Mouse (Mus musculus): Measurements from ENCODE around the gene Trpm6.

Trpm6 gene

GRCm38 (mm10) chr19:18749598-18750339 lies at the start of gene Trpm6:
Gene Trpm6, plus strand, starts transcription at chr19:18749983.
- DNase-seq (ENCODE audit: low spot score in 2 of 2), result no peak

- no peak for DNase-seq (ENCODE audit: low spot score in 2 of 2)
Observed at GRCm38 (mm10) chr19:18708101-18708500, 41.7 kb upstream of the Trpm6 start.

DNA sequence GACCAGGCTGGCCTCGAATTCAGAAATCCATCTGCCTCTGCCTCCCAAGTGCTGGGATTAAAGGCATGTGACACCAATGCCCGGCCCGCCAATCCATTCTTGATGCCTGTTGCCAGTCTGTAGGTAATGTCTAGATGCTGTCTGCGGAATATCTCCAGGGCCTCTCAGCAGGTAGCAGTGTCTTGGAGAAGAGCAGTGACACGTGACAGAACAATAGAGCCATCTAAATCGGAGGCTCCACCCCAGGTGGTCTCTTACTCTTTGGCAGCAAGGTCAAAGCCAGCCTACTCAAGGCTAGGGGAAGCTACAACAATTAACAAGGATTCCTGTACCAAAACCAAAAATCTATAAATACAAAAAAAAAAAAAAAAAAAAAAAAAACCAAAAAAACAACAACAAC lies 38.9 kb upstream of the Trpm6 start:
- DNase-seq (ENCODE audit: low spot score in 2 of 2), result no peak

- DNase-seq (ENCODE audit: low spot score in 2 of 2), result no peak
Observed at GRCm38 (mm10) chr19:18711589-18711988, 38.2 kb upstream of the Trpm6 start.

DNA sequence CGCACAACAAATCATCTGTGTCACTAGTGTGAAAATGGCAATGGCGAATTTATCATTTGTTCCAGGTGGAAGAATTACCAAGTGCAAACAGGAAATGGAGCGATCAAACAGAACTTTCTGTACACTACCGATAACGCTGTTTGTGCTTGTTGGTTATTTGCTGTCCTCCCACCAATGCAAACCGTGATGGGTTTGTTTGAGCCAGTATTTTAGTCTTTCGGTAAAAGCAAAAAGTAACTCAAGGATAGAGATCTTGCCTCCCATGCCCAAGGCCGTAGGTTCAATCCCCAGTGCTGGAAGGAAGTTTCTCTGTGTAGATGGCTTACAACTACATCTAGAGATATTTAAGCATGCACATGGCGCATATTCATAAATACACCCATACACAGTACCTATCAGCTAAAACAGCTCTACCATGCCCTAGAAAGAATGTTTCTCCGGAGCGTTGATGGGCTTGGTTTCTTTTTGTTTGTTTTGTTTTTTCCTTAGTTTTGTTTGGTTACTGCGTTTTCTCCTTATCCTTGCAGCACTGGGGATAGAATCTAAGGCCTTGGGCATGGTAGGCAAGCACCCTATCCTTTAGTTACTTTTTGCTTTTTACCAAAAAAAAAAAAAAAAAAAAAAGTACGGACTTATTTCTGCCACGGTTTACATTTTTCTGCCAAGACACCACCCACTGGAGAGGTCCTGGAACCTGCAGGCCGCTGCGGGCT lies 37.5 kb upstream of the Trpm6 start:
- DNase-seq (ENCODE audit: low spot score in 2 of 2), result no peak

DNA sequence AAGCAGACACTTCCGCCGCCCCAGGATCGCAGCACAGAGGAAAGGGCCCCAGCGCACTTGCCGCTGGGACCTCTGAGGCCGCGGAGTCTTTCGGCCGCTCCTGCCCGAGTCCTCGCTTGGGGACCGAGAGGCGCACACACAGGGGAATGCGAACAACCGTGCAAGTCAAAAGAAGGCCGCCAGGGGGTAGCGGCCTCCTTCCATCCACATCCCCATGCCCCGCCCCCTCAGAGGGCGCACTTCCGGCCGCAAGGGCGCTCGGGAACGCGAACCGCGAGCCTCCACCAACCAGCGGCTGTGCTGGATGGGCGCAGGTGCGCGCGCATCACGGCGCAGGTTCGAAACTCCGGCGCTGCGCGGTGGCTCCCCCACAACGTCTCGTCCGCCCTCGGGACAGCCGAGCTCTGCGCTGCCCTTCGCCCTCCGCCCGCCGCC lies 36.9 kb upstream of the Trpm6 start, which contains the start of gene D030056L22Rik:
TSS of gene D030056L22Rik (plus strand) at position 328 of the 435 bp plus-strand sequence.
- peak; percentile 98 to 99 for DNase-seq (ENCODE audit: low spot score in 2 of 2)

DNA sequence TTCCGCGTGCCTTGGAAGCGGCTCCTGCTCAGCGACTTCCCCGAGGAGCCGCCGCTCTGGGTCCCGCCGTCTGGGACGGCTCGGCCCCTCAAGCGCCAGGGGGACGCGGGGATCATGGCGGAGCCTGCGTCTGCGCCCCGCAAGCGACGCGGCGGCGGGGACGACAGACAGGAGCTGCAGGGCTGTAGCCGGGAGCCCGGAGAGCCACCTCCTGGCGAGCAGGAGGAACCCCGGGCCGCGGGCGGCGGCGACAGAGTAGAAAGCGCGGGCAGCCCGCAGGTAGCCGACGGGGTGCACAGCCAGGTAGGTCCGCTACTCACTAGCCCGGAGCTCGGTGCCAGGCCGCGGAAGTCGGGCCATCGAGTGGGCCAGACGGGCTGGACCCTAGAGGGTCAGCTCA lies 36.4 kb upstream of the Trpm6 start:
- peak; percentile 60 to 62 for DNase-seq (ENCODE audit: low spot score in 2 of 2)

DNA sequence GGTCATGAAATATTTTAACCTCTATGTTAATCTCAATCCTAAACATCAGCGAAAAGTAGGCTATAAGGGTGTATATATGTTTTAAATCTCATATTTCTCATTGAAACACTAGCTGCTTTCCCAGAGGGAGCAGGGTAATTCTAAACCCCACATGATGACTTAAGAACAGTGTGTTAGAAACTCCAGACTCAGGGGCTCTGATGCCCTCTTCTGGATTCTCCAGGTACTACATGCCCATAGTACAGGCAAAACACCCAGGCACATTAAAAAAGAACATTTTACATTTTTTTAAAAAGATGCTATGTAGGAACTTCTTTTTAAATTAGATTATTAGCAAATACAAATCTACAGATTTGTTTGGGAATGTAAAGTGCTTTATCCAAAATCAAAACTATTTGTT lies 33.4 kb upstream of the Trpm6 start:
- peak; percentile 53 to 74 for DNase-seq (ENCODE audit: low spot score in 2 of 2)

DNA sequence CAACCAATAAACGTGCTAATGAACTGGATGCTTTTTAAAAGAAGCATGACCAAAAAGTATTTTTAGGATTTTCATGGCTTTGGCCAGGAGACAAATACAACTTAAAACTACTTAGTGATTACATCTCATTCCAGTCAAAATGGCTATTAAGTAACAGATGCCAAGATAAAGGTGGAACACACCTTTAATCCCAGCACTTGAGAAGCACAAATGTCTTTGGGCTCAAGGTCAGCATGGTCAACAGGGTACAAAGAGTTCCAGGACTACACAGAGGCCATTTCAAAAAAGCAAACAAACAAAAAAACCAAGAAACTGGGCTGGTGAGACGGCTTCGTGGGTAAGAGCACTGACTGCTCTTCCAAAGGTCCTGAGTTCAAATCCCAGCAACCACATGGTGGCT lies 29.4 kb upstream of the Trpm6 start:
- no peak for DNase-seq (ENCODE audit: low spot score in 2 of 2)

DNA sequence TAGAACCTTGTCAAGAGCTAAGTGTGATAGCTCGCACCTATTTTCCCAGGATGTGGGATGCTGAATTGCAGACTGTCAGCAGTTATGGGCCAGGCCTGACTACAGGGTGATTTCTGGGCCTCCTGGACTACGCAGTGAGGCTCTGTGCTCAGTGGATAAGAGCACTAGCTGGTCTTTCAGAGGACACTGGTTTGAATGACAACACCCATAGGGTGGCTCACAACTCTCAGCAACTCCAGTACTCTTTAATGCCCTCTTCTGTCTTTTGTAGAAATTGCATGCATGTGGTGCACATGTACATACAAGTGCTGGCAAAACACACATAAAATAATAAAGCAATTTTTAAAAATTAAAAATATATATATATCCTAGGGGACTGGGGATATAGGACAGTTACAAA lies 24.6 kb upstream of the Trpm6 start:
- no peak for DNase-seq (ENCODE audit: low spot score in 2 of 2)

GRCm38 (mm10) chr19:18730255-18730654 lies 19.5 kb upstream of the Trpm6 start:
- DNase-seq (ENCODE audit: low spot score in 2 of 2), result no peak

DNA sequence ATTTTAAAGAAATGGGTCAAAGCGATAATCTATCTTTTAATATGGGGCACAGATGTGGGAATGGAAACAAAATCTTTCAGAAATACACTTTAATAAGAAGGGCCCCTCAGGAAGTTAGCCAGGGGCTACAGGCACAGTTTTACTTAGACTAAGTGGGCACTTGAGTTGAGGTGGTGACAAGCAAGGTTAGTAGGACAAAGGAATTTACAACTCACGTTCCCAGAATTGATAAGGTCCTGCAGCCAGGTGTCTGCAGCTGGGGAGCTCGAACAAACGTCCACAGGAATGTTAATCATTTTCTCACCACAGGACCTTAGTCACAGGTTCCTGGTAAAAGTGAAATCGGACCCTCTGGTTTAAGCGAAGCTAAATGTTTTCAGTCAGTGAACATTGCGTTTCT lies 18.7 kb upstream of the Trpm6 start:
- no peak for DNase-seq (ENCODE audit: low spot score in 2 of 2)

GRCm38 (mm10) chr19:18735901-18736300 lies 13.9 kb upstream of the Trpm6 start:
- DNase-seq (ENCODE audit: low spot score in 2 of 2), result no peak

GRCm38 (mm10) chr19:18739146-18739545 lies 10.6 kb upstream of the Trpm6 start:
- DNase-seq (ENCODE audit: low spot score in 2 of 2), result no peak

- DNase-seq (ENCODE audit: low spot score in 2 of 2), result no peak
Observed at GRCm38 (mm10) chr19:18743946-18744345, 5.8 kb upstream of the Trpm6 start.

GRCm38 (mm10) chr19:18746576-18747340 lies 3.0 kb upstream of the Trpm6 start:
- DNase-seq (ENCODE audit: low spot score in 2 of 2), result no peak

GRCm38 (mm10) chr19:18747379-18747778 lies 2.4 kb upstream of the Trpm6 start:
- DNase-seq (ENCODE audit: low spot score in 2 of 2), result no peak

DNA sequence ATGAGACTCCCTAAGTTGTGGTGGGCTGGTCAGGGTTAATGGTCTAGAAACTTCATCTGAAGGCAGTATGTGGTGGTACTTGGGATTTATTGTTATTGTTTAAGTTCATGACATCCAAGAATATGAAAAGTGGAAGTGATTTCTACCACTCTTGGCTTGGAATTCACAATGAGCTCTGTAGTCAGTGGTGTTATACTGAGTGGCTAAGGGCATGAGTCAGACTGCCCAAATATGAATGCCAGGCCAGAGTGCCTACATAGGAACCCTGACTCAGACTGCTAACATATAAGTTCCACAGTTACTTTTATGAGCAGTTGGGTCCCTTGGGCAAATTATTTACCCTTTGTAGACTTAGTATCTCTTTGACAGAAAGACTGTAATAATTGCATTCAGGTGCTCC lies 7.4 kb downstream of the Trpm6 start:
- no peak for DNase-seq (ENCODE audit: low spot score in 2 of 2)

DNA sequence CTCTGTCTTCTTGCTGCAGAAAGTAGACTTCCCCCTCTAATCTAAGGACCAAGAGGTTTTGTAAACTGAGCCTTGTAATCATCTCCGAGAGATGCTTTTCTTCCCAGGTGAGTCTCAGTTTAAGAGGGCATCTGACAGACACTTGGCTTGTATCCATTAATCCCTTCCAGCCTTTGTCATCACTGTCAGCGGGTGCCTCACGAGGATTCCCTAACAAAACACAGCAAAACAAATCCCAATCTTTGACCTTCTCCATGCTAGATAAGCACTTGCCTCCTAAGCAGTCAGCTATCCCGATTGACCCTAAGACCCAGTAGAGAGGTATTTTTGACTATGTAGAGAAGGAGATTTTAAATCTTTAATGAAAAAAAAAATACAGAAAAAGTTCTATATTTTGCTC lies 7.9 kb downstream of the Trpm6 start:
- no peak for DNase-seq (ENCODE audit: low spot score in 2 of 2)

DNA sequence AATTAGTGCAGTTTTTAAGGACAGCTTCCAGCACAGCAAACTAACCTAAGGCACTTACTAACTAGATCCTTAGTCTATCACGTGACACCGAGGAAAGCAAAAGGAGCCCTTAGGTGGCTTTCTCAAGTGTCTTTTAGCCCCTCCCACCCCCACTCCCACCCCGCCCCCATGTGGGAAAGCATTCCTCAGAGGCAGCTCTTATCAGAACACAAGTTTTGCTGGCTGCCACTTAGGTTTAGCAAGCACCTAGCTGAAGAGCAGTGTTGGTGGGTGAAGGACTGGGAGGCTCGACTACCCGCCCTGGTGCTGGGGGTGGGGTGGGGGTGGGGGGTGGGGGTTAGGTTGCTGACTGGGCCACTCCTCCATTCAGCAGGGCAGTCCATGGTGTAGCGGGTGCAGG lies 8.5 kb downstream of the Trpm6 start:
- DNase-seq (ENCODE audit: low spot score in 2 of 2), result no peak

GRCm38 (mm10) chr19:18758916-18759315 lies 9.1 kb downstream of the Trpm6 start:
- no peak for DNase-seq (ENCODE audit: low spot score in 2 of 2)

DNA sequence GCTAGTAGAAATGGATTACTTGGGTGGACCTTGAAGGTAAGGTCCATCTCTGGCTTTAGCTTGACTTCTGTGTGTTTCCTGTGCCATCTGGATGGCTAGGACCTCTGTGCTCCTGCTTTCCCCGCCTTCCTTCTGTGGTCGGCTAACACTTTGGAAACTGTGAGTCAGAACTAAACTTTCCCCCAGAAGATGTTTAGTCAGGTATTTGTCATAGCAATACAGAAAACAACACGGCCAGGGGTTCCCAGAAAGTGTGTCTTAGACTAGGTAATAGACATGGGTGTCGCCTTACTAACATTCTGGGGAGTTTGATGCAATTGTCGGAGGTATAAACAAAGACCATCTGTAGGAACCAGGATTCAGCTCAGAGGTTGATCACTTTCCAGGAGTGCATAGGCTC lies 16.6 kb downstream of the Trpm6 start:
- DNase-seq (ENCODE audit: low spot score in 2 of 2), result no peak

GRCm38 (mm10) chr19:18771048-18771447 lies 21.3 kb downstream of the Trpm6 start:
- DNase-seq (ENCODE audit: low spot score in 2 of 2), result no peak
